Mouse (Mus musculus): ENCODE results near the gene Lypd6b. TPM values are rescaled to one million over a fixed set of nuclear protein-coding genes. Genes with fewer than 3 reads are reported as not detected.

Gene Lypd6b
- polyA plus RNA-seq, 1 experiment from 2014 or later, result 3.1 TPM

DNA sequence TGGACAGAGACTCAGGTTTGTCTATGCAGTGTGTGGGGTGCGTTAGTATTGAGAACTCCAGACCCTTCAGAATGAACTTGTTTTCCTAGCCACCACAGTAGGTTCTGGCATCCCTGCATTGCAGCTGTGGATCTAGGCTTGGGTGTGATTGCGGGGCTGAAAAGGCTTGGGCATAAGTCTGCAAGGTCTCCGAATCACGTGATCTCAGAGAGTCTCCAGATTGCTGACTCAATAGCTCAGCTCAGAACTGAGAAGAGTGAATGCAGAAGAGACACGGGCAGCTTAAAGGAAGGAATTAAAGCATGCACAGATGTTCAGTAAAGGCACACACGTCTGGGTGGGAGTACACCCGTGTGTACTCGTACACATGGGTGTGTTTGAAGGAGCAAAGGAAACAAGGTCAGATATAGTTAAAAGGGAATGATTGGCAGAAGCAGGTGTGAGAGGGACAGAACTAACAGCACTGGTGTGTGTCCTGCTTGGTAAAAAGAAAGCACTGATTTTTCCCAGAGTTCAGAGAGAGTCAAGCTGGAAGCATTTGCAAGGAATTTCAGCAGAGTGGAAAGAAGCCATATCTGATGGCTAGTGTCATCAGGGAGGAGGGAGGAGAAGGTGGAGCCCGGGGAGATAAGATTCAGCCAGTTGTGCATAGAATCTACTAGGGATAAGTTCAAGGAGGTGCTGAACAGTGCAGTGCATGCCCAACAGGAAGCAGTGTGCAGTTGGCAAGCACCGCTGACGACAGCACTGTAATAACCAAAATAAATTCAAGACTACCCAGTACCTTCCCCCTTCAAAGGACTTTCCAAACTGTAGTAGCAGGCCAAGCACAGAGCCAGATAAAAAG, 37.5 kb upstream of the Lypd6b start:
- H3K27me3 ChIP-seq, result no peaks in the 10 kb centered on the region
- H3K4me1 ChIP-seq, result peaks cover 14% of the 10 kb centered on the region; the same call in 1 of the 2 replicates
- no peak overlapping the region for H3K4me2 ChIP-seq
- no peak overlapping the region for H3K9ac ChIP-seq
- WGBS, result 88% methylated on average over 11 of the region's 11 CpGs
- no peak for ATAC-seq
- no peak overlapping the region for H3K4me3 ChIP-seq
- H3K36me3 ChIP-seq (ENCODE audit: poor library complexity, severe bottlenecking), result peaks cover 93% of the 10 kb centered on the region
- H3K9me3 ChIP-seq (replicated peaks), result no peaks in the 10 kb centered on the region
- no peak overlapping the region for H3K27ac ChIP-seq

DNA sequence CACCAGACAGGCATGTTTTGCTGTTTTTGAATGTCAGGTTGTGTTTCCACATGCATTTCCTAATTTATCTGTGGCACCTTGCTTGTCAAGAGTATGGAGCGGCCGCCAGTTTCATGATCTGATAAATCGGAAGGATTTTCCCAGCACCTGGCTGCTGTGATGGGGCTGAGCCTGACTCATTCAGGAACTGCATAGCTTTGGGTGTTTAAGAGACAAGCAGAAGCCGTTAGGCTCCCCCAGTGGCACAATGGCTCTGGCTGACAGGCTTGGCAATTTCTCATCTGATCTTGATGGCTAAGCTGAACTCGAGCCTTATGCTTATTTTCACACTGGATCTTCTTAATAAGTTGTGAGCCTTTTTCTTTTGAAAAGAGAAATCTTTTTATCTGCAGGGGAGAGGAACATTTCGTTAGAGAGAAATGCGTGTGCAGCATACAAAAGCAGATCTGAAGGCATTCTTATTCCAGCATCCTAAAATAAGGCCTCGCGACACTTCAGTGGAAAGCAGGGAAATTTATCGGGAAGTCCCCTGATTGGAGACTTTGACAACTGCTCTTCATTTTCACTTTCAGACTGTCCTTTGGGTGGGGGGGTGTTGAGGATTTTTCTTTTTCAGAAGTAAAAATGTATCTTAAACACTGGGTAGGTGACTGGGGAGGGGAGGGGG, 35.8 kb upstream of the Lypd6b start:
- H3K4me3 ChIP-seq, result no peak overlapping the region
- peaks cover 93% of the 10 kb centered on the region for H3K36me3 ChIP-seq (ENCODE audit: poor library complexity, severe bottlenecking)
- 0 out of 2 replicates have a peak overlapping the region, but pooled peaks have one; percentile 1 for H3K27ac ChIP-seq
- H3K27me3 ChIP-seq, result no peaks in the 10 kb centered on the region
- 70% methylated on average over 10 of the region's 10 CpGs for WGBS
- H3K4me1 ChIP-seq, result 0 out of 2 replicates have a peak, but pooled peaks cover 9% of the 10 kb centered on the region
- H3K9me3 ChIP-seq (replicated peaks), result no peaks in the 10 kb centered on the region
- ATAC-seq, result no peak
- no peak overlapping the region for H3K4me2 ChIP-seq
- H3K9ac ChIP-seq, result no peak overlapping the region

DNA sequence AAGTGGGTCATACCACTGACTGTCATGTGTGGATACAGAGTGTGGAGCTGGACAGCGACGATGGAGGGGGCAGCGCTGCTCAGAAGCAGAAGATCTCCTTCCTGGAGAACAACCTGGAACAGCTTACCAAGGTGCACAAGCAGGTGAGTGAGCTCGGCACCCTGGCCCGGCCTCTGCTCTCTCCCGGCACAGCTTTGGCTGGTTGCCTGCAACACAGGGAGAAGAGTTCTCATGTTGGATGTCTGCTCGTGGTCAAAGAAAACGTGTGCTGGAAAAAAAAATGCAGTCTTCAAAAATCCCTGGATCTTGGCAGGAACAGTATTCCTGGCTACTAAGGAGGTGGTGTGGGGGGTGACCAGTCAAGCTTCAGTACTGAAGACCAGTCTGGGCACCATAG, 35.3 kb upstream of the Lypd6b start:
- no peak overlapping the region for H3K9ac ChIP-seq
- no peaks in the 10 kb centered on the region for H3K27me3 ChIP-seq
- no peak overlapping the region for H3K27ac ChIP-seq
- H3K36me3 ChIP-seq (ENCODE audit: poor library complexity, severe bottlenecking), result peaks cover 93% of the 10 kb centered on the region
- H3K4me3 ChIP-seq, result no peak overlapping the region
- no peak overlapping the region for H3K4me2 ChIP-seq
- 89% methylated on average over 8 of the region's 8 CpGs for WGBS
- ATAC-seq, result no peak
- 0 out of 2 replicates have a peak, but pooled peaks cover 9% of the 10 kb centered on the region for H3K4me1 ChIP-seq
- no peaks in the 10 kb centered on the region for H3K9me3 ChIP-seq (replicated peaks)

DNA sequence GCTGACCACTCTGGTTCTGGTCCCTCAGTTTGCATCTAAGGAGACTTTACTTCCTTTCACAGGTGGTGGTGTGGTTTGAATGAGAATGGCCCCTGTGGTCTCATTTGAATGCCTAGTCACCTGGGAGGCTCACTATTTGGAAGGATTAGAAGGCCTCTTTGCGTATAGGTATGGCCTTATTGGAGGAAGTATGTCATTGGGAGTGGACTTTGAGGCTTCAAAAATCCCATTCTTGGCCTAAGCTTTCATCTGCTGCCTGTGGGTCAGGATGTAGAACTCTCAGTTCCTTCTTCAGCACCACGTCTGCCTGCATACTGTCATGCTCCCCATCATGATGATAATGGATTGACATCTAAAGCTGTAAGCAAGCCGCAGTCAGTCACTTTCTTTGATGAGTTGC, 34.4 kb upstream of the Lypd6b start:
- 0 out of 2 replicates have a peak, but pooled peaks cover 9% of the 10 kb centered on the region for H3K4me1 ChIP-seq
- H3K9me3 ChIP-seq (replicated peaks), result no peaks in the 10 kb centered on the region
- peaks cover 94% of the 10 kb centered on the region for H3K36me3 ChIP-seq (ENCODE audit: poor library complexity, severe bottlenecking)
- H3K9ac ChIP-seq, result no peak overlapping the region
- ATAC-seq, result no peak
- WGBS, result 90% methylated on average over 3 of the region's 3 CpGs
- H3K4me3 ChIP-seq, result no peak overlapping the region
- H3K27ac ChIP-seq, result no peak overlapping the region
- H3K27me3 ChIP-seq, result no peaks in the 10 kb centered on the region
- H3K4me2 ChIP-seq, result no peak overlapping the region

DNA sequence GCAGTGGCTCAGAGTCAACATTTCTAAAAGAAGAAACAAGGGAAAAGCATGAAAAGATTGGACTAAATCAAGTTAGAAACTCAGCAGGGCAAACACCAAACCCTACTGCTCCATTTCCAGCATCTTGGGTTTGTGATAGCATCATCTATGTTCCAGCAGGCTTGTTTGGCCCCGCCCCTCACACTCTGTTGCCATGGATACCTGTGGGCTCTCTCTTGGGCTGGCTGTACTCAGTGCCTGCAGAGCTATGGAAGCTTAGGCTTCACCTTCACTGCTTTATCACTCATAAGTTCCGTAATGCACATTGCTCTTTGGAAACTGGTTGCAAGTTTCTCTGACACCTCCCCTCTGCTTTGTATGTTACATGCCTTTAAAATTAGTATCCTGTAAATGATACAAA, 32.4 kb upstream of the Lypd6b start:
- Histone ChIP-seq H3K27me3 (no peaks in the 10 kb centered on the region), H3K9me3 (replicated peaks) (no peaks in the 10 kb centered on the region), H3K4me1 (0 out of 2 replicates have a peak, but pooled peaks cover 9% of the 10 kb centered on the region), H3K9ac (no peak overlapping the region), H3K4me2 (no peak overlapping the region), H3K4me3 (no peak overlapping the region), H3K27ac (no peak overlapping the region; the same call in 1 of the 2 replicates), H3K36me3 (ENCODE audit: poor library complexity, severe bottlenecking) (peaks cover 99% of the 10 kb centered on the region)
- peak; percentile 83 for ATAC-seq
- WGBS, result 52% methylated on average over 2 of the region's 2 CpGs

DNA sequence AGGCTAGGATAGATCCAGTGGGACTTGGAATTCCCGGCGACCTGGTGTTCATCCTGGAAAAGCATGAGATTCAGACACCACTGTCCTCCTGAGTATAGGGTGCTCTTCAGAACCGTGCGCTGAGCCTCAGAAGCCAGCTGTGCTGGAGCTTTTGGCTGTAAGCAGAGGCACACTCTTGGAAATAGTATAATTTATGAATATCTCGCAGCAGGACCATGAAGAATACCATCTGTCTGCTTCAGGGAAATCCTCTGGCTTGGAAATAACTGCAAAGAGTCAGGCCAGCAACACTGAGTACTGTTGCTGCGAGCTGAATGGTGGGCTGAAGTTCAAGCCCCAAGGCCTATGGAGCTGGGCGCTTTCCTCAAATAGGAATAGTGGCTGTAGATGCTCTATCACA, 29.9 kb upstream of the Lypd6b start:
- no peaks in the 10 kb centered on the region for H3K9me3 ChIP-seq (replicated peaks)
- no peak overlapping the region for H3K4me3 ChIP-seq
- no peaks in the 10 kb centered on the region for H3K27me3 ChIP-seq
- H3K9ac ChIP-seq, result no peak overlapping the region
- ATAC-seq, result no peak
- H3K4me2 ChIP-seq, result no peak overlapping the region
- H3K27ac ChIP-seq, result no peak overlapping the region
- 93% methylated on average over 7 of the region's 7 CpGs for WGBS
- peaks cover 99% of the 10 kb centered on the region for H3K36me3 ChIP-seq (ENCODE audit: poor library complexity, severe bottlenecking)
- 0 out of 2 replicates have a peak, but pooled peaks cover 6% of the 10 kb centered on the region for H3K4me1 ChIP-seq

DNA sequence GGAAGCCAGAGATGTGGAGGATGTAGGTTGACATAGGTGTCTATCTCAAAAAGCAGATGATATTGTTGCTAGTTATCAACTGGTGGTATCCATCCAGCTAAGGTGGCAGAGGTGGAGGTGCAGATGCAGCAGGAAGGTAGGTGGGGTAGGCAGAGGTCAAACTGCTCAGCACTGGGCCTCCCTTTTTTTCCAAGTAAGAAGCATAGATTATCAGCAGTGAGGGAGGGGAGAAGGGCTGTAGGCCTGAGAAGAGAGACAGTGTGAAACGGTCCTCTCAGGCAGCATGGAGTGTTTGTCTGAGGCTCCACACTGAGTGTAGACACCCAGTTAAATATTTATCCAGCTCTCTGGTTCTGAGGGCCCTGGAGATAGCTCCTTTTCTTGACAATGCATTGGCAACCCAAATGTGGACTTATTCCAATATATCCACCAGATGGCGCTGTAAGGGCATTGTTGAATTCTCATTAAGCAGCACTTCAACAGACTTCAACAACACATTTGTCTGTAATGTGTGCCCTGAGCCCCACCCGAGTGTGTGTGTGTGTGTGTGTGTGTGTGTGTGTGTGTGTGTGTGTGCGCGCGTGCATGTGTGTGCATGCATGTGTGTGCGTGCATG, 23.0 kb upstream of the Lypd6b start:
- 51% methylated on average over 7 of the region's 7 CpGs for WGBS
- peak; percentile 80 for ATAC-seq
- Histone ChIP-seq H3K4me1 (no peaks in the 10 kb centered on the region), H3K9ac (no peak overlapping the region), H3K27me3 (no peaks in the 10 kb centered on the region), H3K4me3 (no peak overlapping the region), H3K27ac (peak overlapping the region; percentile 52; the same call in 1 of the 2 replicates), H3K4me2 (no peak overlapping the region), H3K9me3 (replicated peaks) (no peaks in the 10 kb centered on the region), H3K36me3 (ENCODE audit: poor library complexity, severe bottlenecking) (peaks cover 88% of the 10 kb centered on the region)

DNA sequence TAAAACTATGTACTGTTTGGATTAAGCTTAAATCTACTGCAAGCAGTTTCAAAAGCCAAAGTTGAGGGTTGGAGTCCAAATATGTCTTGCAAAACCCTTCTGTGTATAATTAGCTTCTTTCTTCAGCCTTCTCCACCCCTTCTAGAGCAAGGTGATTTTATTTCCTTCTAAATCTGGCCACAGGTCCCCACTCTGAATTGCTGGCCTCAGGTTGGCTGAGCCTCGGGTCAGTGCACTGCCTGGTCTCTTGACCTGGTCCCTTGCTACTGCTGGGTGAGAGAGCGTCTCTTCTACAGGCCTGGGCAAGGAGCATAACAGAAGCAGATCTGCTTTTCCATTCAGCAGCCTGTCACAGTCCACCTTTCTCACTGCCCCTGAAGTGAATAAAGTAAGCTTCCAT, 18.6 kb upstream of the Lypd6b start:
- Histone ChIP-seq H3K9ac (no peak overlapping the region), H3K4me1 (no peaks in the 10 kb centered on the region; the same call in 1 of the 2 replicates), H3K4me2 (no peak overlapping the region), H3K27ac (no peak overlapping the region), H3K9me3 (replicated peaks) (no peaks in the 10 kb centered on the region), H3K36me3 (ENCODE audit: poor library complexity, severe bottlenecking) (peaks cover 78% of the 10 kb centered on the region), H3K4me3 (no peak overlapping the region), H3K27me3 (no peaks in the 10 kb centered on the region)
- 77% methylated on average over 2 of the region's 2 CpGs for WGBS
- ATAC-seq, result no peak

DNA sequence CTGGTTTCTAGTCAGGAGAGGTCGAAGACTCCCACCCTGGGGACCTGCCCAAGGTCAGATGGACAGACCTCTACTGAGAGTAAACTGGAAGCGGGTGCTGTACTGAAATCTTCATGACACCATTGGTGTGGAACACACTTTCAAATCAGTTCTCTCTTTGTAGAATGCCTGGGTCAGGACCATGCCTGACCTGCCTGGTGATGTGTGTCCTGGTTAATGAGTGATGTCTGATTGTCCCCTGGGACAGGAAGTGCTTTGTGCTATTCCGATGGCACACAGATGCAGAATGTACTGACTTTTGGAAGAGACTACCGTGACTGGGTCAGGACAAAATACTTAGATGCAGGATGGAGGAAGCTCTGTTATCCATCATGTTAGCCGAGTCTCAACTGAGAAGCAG, 17.0 kb upstream of the Lypd6b start:
- no peak overlapping the region for H3K9ac ChIP-seq
- no peak overlapping the region for H3K4me3 ChIP-seq
- WGBS, result 94% methylated on average over 5 of the region's 5 CpGs
- H3K27me3 ChIP-seq, result no peaks in the 10 kb centered on the region
- H3K27ac ChIP-seq, result no peak overlapping the region
- H3K4me1 ChIP-seq, result no peaks in the 10 kb centered on the region; the same call in 1 of the 2 replicates
- ATAC-seq, result no peak
- peaks cover 77% of the 10 kb centered on the region for H3K36me3 ChIP-seq (ENCODE audit: poor library complexity, severe bottlenecking)
- H3K4me2 ChIP-seq, result no peak overlapping the region
- H3K9me3 ChIP-seq (replicated peaks), result no peaks in the 10 kb centered on the region

DNA sequence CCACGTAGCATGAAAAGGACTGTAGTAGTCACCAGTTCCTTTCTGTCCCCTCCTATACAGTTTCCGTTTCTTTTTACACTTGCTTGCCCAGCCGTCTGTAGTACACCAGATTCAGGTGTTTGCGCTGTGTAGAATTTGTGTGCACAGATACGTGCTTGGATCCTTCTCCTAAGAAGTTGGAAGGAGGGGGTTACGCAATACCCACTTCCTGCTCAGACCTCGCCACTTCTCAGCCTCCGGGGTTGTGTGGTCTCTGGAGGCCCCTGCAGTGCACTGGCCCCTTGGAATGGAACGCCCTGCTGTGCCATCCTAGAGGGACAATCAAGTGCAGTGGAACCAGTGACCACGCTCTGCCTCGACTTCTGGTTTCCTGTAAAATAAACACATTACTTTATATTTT, 16.3 kb upstream of the Lypd6b start:
- H3K27ac ChIP-seq, result no peak overlapping the region
- H3K9ac ChIP-seq, result no peak overlapping the region
- no peak for ATAC-seq
- no peaks in the 10 kb centered on the region; the same call in 1 of the 2 replicates for H3K4me1 ChIP-seq
- H3K27me3 ChIP-seq, result no peaks in the 10 kb centered on the region
- H3K4me3 ChIP-seq, result no peak overlapping the region
- no peak overlapping the region for H3K4me2 ChIP-seq
- no peaks in the 10 kb centered on the region for H3K9me3 ChIP-seq (replicated peaks)
- 80% methylated on average over 11 of the region's 11 CpGs for WGBS
- H3K36me3 ChIP-seq (ENCODE audit: poor library complexity, severe bottlenecking), result peaks cover 71% of the 10 kb centered on the region

DNA sequence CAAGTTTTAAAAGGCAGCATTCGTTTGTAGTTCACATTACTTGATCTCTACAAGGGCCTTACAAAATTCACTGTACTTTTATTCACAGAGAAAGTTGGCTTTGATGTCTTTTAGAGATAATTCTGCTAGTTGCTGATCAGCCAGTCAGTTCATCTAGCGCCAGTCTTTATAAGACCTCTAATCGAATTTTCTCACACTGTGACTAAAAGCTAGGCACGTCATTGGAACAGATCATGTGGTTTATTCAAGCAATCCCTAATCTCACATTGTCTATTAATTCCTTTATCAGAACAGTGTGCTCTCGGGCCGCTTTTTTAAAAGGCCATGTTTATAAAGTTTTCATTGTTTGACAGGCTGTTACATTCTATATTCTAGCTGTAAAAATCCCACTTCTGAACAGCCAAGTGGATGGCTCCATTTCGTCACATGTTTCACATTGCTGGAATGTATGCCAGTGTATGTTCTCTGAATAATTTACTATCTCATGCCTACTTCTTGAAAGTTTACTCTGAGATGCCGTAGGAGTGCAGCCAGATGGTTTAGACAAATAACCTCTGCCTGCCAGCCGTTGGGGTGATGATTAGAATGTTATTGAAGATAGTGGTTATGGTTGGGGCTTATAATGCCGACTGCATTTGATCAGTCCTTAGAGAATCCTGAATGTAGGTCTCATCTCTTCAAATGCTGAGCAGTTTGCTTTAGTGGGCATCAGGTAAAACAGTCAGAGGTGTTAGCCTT, 14.1 kb upstream of the Lypd6b start:
- no peak overlapping the region for H3K4me2 ChIP-seq
- peaks cover 5% of the 10 kb centered on the region; the same call in 1 of the 2 replicates for H3K4me1 ChIP-seq
- no peaks in the 10 kb centered on the region for H3K9me3 ChIP-seq (replicated peaks)
- 75% methylated on average over 10 of the region's 10 CpGs for WGBS
- H3K27me3 ChIP-seq, result no peaks in the 10 kb centered on the region
- H3K27ac ChIP-seq, result no peak overlapping the region
- H3K36me3 ChIP-seq (ENCODE audit: poor library complexity, severe bottlenecking), result peaks cover 50% of the 10 kb centered on the region
- H3K9ac ChIP-seq, result no peak overlapping the region
- ATAC-seq, result no peak
- no peak overlapping the region for H3K4me3 ChIP-seq
